Mouse (Mus musculus) kidney, adult 8-10 months (tissue): ENCODE results near the gene Rest.

ENCODE experiments used
- DNase-seq, 2 experiments: peaks; one replicate each; pipeline ENCODE4 v3.0.0; 2022

Gene Rest

GRCm38 (mm10) chr5:77266066-77266885 is 985 bp downstream of the Rest start:
- DNase-seq, result peak in 1 of 2 experiments; percentile 52

GRCm38 (mm10) chr5:77266886-77267401 is 1.7 kb downstream of the Rest start:
- no peak for DNase-seq

DNA sequence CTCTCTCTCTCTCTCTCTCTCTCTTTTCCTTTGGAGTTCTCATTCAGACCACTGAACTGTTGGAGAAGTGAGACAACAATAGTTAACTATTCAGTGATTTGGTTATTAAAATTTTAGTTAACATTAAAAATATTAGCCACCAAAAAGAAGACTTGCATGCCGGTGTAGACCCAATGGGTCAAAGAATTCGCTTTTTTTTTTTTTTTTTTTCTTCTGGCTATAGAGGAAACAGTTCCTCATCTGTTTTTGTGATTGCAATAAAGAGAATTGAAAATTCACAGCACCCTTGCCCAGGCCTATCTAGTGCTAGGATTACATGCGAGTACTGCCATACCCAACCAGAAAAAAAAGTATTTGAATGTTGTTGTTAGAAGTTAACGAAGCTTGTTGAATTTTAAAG is 2.1 kb downstream of the Rest start:
- no peak for DNase-seq

DNA sequence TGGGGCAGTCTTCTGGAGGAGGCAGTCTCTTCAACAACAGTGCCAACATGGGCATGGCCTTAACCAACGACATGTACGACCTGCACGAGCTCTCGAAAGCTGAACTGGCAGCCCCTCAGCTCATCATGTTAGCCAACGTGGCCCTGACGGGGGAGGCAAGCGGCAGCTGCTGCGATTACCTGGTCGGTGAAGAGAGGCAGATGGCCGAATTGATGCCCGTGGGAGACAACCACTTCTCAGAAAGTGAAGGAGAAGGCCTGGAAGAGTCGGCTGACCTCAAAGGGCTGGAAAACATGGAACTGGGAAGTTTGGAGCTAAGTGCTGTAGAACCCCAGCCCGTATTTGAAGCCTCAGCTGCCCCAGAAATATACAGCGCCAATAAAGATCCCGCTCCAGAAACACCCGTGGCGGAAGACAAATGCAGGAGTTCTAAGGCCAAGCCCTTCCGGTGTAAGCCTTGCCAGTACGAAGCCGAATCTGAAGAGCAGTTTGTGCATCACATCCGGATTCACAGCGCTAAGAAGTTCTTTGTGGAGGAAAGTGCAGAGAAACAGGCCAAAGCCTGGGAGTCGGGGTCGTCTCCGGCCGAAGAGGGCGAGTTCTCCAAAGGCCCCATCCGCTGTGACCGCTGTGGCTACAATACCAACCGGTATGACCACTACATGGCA is 2.8 kb downstream of the Rest start:
- no peak for DNase-seq

- no peak for DNase-seq
These were observed 4.1 kb downstream of the Rest start for GRCm38 (mm10) chr5:77269399-77269798.

GRCm38 (mm10) chr5:77273151-77273550 is 7.9 kb downstream of the Rest start:
- no peak for DNase-seq

DNA sequence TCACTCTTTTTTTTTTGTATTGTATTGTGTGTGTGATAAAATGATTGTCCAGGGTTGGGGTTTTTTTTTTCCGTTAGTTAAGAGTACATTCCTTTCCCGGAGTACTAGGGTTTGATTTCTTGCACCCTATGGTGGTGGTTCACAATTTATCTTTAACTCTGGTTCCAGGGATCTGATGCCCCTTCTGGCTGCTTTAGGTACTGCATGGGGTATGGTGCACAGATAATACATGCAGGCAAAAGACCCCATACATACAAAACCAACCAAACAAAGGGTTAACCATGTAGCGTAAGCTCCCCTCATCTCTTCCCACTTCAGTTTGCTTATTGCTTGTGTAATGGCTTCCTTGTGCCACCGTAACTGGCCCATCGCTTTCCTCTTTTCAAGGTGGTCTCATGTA is 10.7 kb downstream of the Rest start:
- peak in 1 of 2 experiments; percentile 40 for DNase-seq

DNA sequence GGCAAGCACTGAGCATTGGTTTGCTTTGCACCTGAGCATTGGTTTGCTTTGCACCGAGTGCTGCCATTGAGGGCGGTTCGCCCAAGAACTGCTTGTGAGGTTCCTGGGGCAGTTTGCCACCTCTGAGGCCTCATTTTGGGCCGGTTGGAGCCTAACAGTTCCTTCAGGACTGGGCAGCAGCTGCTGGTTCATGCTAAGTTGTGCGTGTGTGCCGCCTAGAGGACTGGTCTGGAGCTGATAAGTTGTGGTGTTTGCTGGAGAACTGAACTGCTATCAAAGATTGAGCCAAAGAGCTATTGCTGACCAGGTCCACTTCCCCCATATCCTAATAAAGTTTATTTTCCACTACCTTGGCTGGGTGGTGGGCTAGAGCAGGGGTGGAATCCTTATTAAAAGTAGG is 11.9 kb downstream of the Rest start:
- DNase-seq, result no peak

DNA sequence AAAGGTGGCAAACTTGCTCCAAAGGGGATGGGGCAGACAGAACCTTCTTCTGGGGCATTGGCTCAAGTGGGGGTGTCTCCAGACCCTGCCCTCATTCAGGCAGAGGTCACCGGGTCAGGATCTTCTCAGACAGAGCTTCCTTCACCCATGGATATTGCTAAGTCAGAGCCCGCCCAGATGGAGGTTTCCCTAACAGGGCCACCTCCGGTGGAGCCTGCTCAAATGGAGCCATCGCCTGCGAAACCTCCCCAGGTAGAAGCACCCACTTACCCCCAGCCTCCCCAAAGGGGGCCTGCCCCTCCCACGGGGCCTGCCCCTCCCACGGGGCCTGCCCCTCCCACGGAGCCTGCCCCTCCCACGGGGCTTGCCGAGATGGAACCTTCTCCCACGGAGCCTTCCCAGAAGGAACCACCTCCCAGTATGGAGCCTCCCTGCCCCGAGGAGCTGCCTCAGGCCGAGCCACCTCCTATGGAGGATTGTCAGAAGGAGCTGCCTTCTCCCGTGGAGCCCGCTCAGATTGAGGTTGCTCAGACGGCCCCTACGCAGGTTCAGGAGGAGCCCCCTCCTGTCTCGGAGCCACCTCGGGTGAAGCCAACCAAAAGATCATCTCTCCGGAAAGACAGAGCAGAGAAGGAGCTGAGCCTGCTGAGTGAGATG is 16.4 kb downstream of the Rest start:
- no peak for DNase-seq

DNA sequence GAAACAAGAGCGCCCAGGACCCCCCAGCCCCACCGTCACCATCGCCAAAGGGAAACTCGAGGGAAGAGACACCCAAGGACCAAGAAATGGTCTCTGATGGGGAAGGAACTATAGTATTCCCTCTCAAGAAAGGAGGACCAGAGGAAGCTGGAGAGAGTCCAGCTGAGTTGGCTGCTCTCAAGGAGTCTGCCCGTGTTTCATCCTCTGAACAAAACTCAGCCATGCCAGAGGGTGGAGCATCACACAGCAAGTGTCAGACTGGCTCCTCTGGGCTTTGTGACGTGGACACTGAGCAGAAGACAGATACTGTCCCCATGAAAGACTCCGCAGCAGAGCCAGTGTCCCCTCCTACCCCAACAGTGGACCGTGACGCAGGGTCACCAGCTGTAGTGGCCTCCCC is 17.0 kb downstream of the Rest start:
- no peak for DNase-seq

GRCm38 (mm10) chr5:77285685-77286084 is 20.4 kb downstream of the Rest start:
- DNase-seq, result no peak

GRCm38 (mm10) chr5:77286904-77287303 is 21.6 kb downstream of the Rest start:
- no peak for DNase-seq

DNA sequence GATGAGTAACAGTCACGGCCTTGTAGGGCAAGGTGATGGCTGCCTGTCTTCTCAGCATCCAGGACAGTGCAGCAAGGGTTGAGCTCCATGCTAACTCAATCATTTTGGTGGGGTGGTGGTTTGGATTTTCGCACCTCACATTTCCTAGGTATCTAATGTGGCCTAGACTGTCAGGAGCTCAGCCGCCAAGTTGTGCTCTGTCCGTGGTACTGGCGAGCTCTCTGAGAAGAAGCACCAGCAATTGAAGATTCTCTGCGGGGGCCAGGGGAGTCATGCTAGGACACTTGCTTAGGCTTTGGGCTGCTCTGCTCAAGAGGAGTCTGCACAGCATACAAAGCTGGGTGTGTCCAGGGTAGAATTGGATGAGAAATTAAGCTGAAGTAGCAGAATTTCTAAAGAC is 22.6 kb downstream of the Rest start:
- no peak for DNase-seq

DNA sequence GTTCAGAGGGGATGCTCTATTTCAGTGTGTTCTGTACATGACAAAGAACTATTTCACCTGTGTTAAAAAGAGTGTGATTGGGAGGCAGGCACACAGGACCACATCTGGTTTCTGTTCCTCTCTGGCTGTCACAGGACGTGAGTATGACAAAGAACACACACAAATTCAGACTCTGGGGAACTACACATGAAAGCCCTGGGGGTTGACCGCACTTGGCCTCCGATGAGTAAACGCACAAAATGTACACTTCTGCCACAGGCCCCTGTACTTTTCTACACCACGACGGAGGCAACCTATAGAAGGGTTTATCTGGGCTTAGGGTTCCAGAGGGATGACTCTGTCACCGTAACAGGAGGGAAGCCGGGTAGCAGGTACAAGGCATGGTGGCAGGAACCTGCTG is 24.4 kb downstream of the Rest start:
- DNase-seq, result no peak

DNA sequence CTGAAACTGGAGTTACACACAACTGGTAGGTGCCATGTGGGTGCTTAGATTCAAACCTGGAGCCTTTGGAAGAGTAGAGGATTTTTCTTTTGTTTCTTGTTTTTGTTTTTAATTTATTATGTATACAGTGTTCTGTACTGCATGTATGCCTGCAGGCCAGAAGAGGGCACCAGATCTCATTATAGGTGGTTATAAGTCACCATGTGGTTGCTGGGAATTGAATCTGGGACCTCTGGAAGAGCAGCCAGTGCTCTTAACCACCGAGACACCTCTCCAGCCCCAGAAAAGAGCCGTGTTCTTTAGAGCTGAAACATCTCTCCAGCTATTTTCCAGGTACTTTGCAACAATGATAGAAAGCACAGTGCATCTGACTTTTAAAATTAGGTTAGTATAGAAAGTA is 25.3 kb downstream of the Rest start:
- no peak for DNase-seq

DNA sequence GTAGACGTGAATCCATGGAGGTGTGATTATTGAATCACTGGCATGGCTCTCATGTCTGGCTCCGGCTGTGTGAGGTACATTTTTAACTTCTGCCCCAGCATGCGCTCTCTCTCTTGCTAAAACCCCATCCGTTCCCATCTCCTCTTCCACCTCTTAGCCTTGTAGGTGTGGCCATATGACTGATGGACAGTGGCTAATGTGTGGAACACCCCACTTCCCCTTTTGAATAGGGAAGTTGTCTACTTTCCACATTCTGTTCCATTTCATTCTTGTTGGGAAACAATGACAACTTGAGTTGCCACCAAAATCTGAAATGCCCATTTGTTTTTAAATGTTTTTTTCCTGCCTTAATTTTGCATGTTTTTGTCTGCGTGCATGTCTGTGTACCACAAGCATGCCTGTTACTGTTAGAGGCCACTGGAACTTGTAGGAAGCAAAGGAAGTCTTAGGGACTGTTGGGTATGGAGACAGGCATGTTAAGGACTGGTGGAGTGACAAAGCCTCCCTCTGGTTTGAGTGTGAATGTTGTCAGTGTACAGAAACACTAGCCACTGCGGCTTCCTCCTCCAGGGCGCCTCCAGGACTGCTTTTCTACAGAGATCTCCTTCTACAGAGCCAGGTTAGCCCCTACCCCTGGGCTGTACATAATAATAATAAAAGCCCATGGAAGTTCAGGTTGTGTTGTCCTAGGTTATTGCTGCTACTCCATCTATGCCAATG is 27.7 kb downstream of the Rest start:
- no peak for DNase-seq

DNA sequence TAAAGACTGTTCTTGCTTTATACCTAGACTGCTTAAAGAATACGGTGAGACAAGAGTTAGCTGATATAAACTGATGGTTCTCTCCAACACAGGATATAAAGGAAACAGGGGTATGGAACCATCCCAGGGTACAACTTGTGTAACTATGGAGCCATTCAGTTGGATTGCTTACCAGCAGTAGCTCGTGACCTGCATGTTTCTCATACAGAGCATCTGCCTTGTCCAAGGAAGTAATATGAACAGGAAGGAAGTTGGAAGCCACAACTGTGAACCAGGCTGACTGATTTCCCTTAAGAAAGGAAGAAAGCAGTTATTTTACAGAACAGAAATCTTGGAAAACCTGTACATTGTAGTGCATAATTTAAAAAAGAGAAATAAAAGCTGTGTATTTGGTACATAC is 34.2 kb downstream of the Rest start:
- no peak for DNase-seq

- DNase-seq, result no peak
These were observed 36.1 kb downstream of the Rest start for GRCm38 (mm10) chr5:77301296-77301903.

DNA sequence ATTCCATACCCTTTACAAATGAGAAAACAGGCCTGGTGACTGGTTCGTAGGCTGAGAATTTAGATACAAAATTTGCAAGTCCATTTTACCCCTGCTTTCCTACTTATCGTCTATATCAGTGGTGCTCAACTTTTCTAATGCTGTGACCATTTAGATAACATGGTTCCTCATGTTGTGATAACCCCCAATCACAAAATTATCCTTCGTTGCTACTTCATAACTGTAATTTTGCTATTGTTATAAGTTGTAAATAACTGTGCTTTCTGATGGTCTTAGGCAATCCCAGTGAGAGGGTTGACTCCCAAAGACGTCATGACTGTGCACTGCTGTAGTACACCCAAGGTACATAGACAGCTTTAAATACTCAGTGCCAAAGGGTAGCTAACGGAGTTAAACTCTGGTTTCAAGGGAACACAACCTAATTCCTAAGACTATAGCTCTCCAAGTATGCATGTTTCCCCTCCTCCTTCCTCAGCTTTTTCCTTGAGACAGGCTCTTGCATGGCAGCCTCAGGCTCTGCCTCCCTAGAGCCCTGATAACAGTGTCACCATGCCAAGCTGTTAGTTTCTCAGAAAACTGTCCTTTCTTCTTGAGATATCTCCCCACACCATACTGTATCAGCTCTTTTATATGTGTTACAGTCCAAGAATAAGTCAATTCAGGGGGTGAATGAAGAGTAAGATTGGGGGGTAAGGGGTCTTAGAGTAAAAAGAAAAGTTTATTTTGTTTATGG is 42.7 kb downstream of the Rest start:
- no peak for DNase-seq

- DNase-seq, result peak in 1 of 2 experiments; percentile 19
These were observed 44.0 kb downstream of the Rest start for GRCm38 (mm10) chr5:77309051-77309906.
